Mouse (Mus musculus) cerebellum, postnatal 36 days (tissue): Measurements from ENCODE around the gene Insl3.
"Not testable (repeated sequence)": the region's sequence is repeated elsewhere in the genome, so short reads cannot be mapped to it uniquely, and the experiment has no call there.

Experiments used
- DNase-seq, 2 experiments: peaks; one replicate each; pipeline ENCODE4 v3.0.0; 2021 to 2022; ENCODE audit warnings: mixed read lengths in 2 of 2

Insl3 gene

DNA sequence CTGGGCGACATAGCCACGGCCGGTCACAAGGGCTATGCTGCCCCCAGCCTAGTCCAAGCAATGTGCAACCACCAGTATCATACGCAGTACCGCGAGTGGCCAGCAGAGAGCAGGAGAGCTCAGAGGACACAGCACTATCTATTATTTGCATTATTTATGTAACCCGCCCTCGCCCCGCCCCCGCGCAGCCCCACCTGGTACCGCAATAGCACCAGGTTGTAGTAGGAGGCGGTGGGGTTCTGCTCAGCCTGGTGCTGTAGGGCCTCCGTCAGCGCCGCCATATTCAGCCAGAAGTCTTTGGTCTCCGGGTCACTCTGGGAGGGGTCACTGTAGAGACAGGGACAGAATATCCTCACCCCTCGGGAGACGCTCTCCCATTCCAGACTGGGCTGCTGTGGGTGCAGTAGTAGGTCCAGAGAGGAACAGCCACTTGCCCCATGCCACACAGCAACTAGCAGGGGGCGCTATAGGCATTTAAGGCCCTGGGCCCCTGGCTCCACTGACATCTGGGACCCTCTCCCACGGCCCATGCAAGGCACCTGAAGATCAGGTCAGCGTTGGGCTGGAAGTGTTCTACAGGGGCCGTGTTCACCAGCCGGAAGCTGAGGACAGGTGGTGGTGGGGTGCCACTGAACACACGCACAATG is 20.9 kb downstream of the Insl3 start:
- peak; percentile 97 to 99 for DNase-seq

DNA sequence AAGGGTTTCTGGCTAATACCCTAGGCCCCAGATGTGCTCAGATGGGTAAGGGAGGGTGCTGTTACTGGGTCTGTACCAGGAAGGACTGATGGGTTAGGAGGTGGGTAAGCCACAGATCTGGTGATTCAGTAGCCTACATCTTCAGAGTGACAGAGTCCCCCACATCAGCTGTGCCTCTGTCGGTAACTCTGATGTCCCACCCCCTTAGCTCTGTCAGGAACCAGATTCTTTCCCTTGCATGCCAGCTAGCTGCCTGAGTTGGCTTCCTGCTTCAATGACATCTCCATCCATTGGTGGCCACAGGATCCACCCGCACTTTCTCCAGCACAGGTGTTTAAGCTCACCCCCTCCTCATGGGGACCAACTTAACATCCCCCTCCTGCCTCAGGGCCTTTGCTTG is 22.6 kb downstream of the Insl3 start:
- DNase-seq: no peak

DNA sequence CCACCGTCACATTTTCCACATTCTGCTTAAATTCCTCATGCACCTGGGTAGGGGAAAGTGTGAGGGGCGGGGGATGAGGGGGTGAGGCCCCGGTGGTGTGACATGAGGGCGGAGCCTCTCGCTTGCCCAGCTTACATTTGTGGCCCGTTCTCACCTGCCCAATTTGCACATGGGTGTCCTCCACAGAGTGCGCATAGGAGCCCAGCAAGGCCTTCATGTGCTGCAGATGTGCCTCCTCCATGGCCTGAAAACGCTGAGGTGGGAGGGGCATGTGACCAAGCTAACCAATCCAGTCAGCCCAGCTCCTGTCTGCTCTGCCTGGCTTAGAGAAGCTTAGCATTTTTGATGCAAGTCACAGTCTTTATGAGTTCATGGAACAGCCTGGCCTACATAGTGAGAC is 26.5 kb downstream of the Insl3 start:
- DNase-seq: no peak

DNA sequence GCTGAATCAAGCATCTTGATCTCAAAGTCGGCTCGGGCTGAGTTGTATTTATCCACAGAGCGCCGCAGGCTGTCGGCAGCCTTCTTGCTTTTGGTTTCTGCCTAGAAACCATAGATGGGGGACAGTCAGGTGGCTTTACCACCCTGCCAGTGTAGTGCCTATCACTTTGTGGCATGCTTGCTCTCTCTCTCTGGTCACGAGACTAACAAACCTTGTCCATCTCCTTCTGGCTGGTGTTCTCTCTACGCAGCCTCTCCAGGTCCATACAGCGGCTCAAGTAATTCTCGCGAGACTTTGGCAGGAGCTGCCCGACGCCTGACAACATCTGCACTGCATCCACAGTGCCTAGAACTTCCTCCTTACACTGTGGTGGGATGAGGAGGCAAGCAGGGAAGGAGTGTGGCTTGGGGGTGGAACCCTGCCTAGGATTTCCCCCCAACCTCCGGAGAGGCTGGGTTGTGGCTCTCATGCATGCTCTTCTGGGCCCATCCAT is 27.6 kb downstream of the Insl3 start:
- no peak for DNase-seq

- no peak for DNase-seq
Observed at GRCm38 (mm10) chr8:71717096-71717495, 28.1 kb downstream of the Insl3 start.

DNA sequence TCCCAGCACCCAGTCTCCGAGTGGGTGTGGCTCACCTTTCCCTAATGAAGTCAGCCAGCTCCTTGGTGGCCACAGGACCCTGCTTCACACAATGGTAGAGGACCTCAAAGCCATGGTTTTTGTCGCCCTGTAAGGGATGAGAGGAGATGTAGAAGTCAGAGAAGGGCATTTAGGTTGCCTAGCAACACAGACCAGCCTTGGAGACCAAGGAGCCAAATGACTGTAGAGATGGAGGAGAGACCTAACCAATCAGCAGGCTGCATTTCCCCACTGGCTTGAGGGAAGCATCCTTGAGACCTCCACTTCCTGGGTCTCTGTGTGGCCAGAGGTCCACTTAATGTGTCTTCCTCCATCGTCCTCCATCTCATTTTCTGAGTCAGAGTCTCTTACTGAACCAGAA is 29.2 kb downstream of the Insl3 start:
- DNase-seq: no peak

DNA sequence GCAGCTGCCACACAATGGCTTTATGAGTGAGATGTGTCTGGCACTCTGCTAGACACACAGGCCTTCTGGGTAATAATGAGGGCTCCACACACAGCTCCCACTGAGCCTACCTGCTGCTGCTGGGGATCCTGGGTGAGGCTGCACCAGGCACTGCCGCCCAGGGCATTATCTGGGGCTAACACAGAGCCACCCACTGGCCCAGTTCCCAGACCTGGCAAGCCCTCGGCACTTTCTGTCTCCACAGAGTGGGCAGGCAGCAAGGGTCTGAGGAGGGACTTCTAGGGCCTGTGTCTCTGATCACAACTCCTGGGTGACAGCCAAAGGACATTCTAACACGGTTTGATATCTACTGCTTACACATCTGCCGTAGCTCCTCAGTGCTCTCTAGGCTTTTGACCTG is 30.2 kb downstream of the Insl3 start:
- DNase-seq: peak in 1 of 2 experiments; percentile 41

DNA sequence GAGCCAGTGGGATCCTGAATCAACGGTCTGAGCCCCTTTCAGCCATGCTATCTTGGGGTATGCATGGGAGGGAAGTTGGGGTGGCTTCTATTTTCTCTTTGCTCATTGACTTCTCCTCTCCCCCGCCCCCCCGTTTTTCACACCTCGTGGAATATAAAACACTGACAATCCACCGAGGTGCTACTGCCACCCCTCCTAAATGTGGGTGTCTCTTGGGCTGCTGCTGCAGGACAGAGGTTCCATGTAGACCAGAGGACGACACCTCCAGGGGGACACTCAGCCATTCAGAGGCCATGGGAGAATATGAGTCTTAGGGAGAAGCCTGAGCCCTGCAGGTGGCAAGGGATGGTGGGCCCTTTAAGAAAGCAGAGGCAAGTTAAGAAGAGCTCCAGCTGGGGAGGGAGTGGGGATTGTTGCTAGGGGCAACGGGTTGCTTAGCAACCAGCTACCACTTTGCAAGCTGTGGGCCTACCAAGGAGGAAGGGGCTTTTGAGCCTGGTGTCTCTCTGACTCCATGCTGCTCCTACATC is 31.0 kb downstream of the Insl3 start:
- no peak for DNase-seq

DNA sequence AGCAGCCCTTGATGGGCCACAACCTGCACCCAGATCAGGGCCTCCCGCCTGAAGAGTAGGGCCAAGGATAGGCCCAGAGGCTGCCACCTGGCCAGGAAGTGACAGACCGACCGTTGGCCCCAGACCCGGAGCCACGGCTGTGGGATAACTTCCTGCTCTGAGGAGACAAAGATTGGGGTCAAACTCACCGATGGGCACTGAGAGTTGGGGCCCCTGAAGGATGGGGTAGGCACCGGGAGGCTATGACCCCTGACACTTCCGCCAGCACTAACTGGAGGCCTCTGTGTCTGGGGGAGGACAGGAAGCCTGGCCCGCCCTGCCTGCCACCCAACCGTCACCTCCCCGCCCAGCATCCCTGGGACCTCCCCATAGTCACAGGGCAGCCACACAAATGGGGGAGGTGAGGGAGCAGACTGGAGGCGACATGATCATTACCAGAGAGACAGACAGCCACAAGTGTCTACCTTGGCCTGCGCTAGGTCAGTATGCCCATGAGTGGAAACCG is 34.1 kb downstream of the Insl3 start:
- no peak for DNase-seq

GRCm38 (mm10) chr8:71724389-71724788 is 35.4 kb downstream of the Insl3 start:
- DNase-seq: no peak

DNA sequence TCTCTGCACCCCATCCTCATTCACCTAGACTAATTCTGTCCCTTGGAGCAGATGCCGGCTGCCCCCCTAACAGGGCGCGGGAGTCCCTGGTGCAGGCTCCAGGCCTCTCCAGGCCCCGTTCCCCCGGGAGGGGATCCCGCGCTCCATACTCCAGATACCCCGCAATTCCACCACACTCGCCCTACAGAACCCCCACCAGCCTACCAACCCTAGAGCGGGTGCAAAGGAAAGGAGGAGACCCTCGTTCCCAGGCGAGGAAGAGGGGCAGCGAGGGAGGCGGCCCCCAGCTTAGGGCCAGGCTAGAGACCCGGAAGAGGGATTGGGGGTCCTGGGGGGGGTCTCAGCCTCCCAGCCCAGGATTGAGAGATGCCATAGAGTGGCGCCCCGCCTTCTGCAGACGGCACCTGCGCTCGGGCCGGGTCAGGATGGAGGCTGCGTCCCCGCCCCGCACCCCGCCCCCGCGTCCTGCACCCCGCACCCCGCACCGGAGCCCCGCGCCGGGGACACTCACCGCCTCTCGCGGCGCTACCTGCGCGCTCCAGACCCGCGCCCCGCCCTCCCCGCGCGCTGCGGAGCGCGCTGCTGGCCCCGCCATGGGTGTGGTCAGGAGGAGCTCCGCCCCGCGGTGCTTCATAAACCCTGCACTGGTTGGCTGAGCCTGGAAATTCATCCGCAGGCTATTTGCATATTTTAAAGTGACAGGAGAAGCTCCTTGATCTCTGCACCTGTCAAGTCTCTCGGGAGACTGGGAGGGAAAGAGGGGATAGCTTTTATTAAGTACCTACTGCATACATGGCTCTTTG is 36.3 kb downstream of the Insl3 start, which contains the start of gene Fcho1:
Gene Fcho1 (minus strand): TSS at position 595 of the 803 bp plus-strand sequence.
- peak; percentile 85 to 91 for DNase-seq

DNA sequence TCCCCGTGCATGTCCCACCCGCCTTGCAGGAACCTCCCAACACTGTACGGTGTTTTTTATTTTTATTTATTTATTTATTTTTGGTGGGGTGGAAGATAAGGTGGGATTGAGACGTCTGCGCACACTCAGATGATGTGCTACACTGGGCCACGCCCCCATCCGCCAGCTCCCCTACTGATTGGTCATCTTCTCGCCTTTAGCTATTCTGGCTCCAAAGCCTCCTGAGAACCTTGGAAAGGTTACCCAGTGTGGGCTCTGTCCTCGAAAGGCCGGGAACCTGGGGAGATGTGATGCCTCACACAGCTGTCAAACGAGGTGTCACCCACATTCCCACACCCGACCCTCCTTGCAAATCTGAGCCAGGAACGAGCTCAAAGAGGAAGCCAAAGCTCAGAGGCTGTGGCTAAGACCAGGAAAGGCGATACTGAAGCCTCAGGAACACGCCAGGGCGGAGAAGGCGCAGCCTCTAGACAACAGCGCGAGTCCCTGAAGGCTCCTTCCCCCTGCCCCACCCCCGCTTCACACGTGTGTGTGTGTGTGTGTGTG is 39.3 kb downstream of the Insl3 start:
- DNase-seq: peak; percentile 68 to 74

GRCm38 (mm10) chr8:71728826-71729620 is 40.0 kb downstream of the Insl3 start:
- DNase-seq: no peak

GRCm38 (mm10) chr8:71731652-71732230 is 42.7 kb downstream of the Insl3 start:
- peak; percentile 72 to 74 for DNase-seq

GRCm38 (mm10) chr8:71738316-71738715 is 49.3 kb downstream of the Insl3 start:
- not testable (repeated sequence) for DNase-seq
